Mouse (Mus musculus): ENCODE measurements around the gene Plekhg1.

DNA sequence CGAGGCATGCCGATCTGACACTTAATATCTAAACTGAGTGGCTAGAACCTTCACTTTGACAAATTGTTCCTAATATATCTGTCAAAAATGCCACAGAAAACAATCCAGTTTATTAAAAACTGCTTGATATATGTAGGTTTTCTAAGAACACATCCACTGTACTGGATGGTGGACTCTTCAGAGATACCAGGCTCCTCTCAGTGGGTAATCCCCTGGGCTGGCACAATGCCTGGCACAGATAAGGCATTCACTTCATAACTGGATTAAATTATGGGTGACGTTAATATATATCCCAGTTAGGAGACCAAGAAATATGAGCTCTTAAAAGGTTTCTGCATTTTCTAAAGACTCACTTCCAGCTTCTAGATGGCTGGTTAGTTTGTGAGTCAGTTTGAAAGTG lies 53.7 kb downstream of the Plekhg1 start:
- no peak for TF ChIP-seq EP300 (IDR thresholded peaks at IDR 0.05; ENCODE audit: low read depth)
- TF ChIP-seq CTCF (IDR thresholded peaks at IDR 0.05; ENCODE audit: low read depth) = no peak
